Mouse (Mus musculus) embryonic fibroblast, embryonic 13.5 days (primary cell): ENCODE measurements around the gene Kif1c. TPM values are rescaled to one million over a fixed set of nuclear protein-coding genes. Genes with fewer than 3 reads are reported as not detected.

ENCODE experiments used
- H3K27ac ChIP-seq: 2 replicates; pipeline ENCODE4 v1.5.1; 2012; ENCODE audit warnings: low read length, control low read depth, inconsistent platforms; ENCODE audit not compliant: insufficient read depth
- H3K4me1 ChIP-seq: 2 replicates; pipeline ENCODE4 v1.6.1; 2011; ENCODE audit warnings: low read length; ENCODE audit not compliant: control insufficient read depth, insufficient read depth
- H3K4me3 ChIP-seq: 2 replicates; pipeline ENCODE4 v1.5.1; 2011; ENCODE audit warnings: mild to moderate bottlenecking, control low read depth, low read length; ENCODE audit not compliant: insufficient read depth
- CTCF ChIP-seq: IDR thresholded peaks from 2 replicates; pipeline ENCODE4 v1.5.1; 2011; ENCODE audit warnings: mild to moderate bottlenecking, control low read depth, low read length, moderate library complexity, borderline replicate concordance; ENCODE audit not compliant: insufficient read depth
- POLR2A ChIP-seq: IDR thresholded peaks from 2 replicates; pipeline ENCODE4 v1.6.1; 2011; ENCODE audit warnings: low read depth, mild to moderate bottlenecking, control low read depth, low read length, moderate library complexity
- polyA plus RNA-seq: library from polyadenylated mRNA; stranded (reverse); fragments of >200 nt; gene quantifications from 2 replicates; pipeline ENCODE4 v1.2.4, GENCODE M21; 2011; ENCODE audit warnings: low read depth; ENCODE audit not compliant: missing spikeins, insufficient read length

Gene Kif1c
- 88.5 and 112 TPM in 2 replicates for polyA plus RNA-seq

DNA sequence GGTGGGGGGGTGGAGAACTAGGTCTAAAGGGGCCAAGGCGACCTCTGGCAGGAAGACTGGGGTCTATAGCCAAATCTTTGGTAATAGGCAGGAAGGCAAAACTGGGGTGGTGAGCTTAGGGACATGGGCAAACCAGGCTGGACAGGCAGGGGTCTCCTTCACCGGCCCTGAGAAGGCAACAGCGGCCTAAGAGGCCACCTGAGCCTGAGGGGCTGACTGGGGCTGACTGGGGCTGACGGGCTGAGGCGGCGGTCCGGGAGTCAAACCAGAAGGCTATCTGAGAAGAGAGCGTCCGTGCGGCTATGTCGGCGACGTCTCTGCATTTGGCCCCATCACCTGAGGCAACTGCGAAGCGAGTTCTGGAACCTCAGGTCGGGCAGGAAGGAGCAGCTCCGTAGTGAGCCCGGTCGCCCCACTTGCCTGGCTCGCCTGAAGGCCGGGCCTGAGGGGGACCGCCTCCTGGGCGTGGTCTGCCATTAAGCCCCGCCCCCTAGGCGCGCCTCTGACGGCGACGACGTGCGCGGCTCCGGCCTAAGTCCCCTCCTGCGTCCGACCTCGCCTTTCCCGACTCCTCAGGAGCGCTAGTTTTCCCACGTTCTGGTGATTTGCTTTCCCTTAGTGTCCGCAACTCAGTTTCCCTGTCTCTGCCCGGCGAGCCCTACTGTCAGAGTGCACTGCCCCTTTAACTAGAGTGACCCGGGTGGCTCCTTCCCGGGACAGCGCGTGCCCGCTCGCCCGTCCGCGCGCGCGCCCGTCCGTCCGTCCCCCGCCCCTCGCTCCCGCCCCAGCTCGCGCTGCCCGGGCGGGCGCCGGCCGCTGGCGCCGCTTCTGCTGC lies at the start of gene Kif1c, which contains the start of gene Inca1:
TSS of gene Kif1c (plus strand) at position 827 of the 835 bp plus-strand sequence.
TSS of gene Inca1 (minus strand) at position 434 of the 835 bp plus-strand sequence.
- TF ChIP-seq CTCF (no peak), POLR2A (peak; percentile 94)
- Histone ChIP-seq H3K4me3 (peak within 1 kb of the TSS; percentile 81), H3K4me1 (no peaks in the 10 kb centered on the region), H3K27ac (peak within 1 kb of the TSS; percentile 99)

DNA sequence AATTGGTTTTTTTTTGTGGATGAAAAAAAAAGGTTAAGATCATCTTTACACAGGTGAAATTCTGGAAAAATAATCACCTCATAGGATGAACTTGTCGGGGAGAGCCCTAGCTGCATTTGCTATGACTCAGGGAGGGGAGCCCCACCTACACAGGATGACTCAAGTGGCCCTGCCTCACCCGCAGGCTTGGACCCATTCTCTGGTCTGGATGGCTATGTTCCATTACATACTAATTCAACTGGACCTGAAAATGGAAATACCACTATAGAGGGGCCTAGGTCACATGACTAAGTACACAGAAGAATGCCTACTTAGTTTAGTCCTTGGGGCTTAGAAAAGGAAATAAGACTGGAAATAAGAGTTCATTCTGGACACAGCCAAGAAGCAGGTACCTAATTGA lies 49.0 kb upstream of the Kif1c start:
- peaks cover 8% of the 10 kb centered on the region; the same call in 1 of the 2 replicates for H3K4me1 ChIP-seq

GRCm38 (mm10) chr11:70652029-70652883 lies 48.1 kb upstream of the Kif1c start:
- peaks cover 11% of the 10 kb centered on the region; the same call in 1 of the 2 replicates for H3K4me1 ChIP-seq
- TF ChIP-seq POLR2A (no peak; the same call in 1 of the 2 replicates), CTCF (no peak)
- peak overlapping the region; percentile 87 for H3K27ac ChIP-seq
- peak overlapping the region; percentile 86 for H3K4me3 ChIP-seq

More for the DNA sequence above, 49.0 kb upstream of the Kif1c start:
- Histone ChIP-seq H3K4me3 (peak overlapping the region; percentile 86), H3K27ac (peak overlapping the region; percentile 79; the same call in 1 of the 2 replicates)
- TF ChIP-seq CTCF (no peak), POLR2A (peak; percentile 16; the same call in 1 of the 2 replicates)

- TF ChIP-seq CTCF (no peak), POLR2A (no peak)
- Histone ChIP-seq H3K4me3 (peak overlapping the region; percentile 86), H3K27ac (peak overlapping the region; percentile 87), H3K4me1 (peaks cover 13% of the 10 kb centered on the region; the same call in 1 of the 2 replicates)
These were observed 47.4 kb upstream of the Kif1c start for GRCm38 (mm10) chr11:70652884-70653344.

GRCm38 (mm10) chr11:70653345-70654197 lies 46.8 kb upstream of the Kif1c start:
- Histone ChIP-seq H3K4me3 (peak overlapping the region; percentile 86), H3K4me1 (peaks cover 17% of the 10 kb centered on the region; the same call in 1 of the 2 replicates), H3K27ac (peak overlapping the region; percentile 98)
- TF ChIP-seq POLR2A (peak; percentile 53), CTCF (no peak)

DNA sequence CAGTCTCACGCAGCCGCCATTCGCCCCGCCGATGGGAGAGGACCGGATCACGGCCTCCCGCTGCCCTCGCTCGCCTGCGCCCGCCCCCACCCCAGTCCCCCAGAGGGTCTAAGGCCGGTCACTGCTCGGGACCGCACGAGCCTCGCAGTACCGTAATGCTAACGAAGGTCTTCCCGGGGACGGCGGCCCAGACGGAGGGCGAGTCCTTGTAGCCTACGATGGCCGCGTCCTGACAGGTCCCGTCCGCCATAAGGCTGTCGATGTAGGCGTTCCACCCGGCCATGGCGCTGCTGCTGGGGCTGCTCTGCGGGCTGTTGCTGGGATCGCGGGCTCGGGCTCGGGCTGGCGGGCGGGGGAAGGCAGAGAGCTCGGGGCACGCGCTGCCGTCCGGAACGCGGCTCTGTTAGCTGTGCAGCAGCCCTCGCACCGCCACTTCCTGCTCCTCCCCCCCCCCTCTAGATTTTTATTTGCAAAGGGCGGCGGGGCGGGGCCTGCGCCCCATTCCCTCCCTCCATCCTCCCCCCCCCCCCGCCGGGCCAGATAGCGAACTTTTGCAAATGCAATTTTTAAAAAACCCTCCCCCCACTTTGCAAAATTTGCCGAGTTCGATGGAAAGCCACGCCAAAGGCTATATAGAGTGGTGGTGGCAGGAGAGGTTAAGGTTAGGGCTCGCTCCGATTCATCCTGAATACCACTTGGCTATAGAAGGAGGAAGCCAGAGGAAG lies 46.0 kb upstream of the Kif1c start, which contains the start of gene Pfn1:
TSS of gene Pfn1 (minus strand) at position 447 of the 725 bp plus-strand sequence.
- peaks cover 20% of the 10 kb centered on the region for H3K4me1 ChIP-seq
- H3K27ac ChIP-seq: peak within 1 kb of the TSS; percentile 98
- H3K4me3 ChIP-seq: peak within 1 kb of the TSS; percentile 86
- TF ChIP-seq CTCF: no peak
- TF ChIP-seq POLR2A: peak; percentile 95

DNA sequence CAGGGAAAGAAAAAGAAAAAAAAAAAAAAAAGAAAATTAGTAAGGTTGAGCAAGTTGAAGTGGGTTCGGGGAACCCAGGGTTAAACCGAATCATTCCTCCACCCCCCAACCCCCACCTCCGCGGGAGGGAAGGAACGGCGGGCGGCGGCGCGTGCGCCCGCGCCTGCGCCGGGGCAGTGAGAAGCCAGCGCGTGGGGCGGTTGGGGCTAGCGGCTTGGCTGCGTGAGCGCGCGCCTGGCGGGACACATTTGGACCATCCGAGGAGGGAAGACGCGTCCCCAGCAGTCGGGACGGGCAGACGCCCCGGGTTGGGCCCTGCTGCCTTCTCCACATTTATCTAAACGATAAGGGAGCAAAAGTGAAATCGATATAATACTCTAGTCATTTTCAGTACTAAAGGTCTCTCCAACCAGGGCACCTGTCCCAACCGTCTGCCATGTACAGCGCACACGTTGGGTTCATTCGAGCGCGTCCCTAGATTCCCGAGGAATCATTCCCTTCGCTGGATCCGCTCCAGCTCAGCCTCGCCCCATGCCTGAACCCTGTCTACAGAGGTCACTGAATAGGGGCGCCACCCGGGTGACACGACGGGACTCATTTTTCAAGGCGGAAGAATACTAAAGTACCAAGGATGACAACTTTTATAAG lies 45.3 kb upstream of the Kif1c start:
- Histone ChIP-seq H3K4me3 (peak overlapping the region; percentile 44), H3K27ac (peak overlapping the region; percentile 97), H3K4me1 (peaks cover 19% of the 10 kb centered on the region)
- TF ChIP-seq POLR2A (peak; percentile 70; the same call in 1 of the 2 replicates), CTCF (no peak)
